Mouse (Mus musculus): ENCODE data around the gene Krr1.
A peak's percentile ranks its signal among the peaks of the same experiment; 100 is the strongest.

Krr1 gene

DNA sequence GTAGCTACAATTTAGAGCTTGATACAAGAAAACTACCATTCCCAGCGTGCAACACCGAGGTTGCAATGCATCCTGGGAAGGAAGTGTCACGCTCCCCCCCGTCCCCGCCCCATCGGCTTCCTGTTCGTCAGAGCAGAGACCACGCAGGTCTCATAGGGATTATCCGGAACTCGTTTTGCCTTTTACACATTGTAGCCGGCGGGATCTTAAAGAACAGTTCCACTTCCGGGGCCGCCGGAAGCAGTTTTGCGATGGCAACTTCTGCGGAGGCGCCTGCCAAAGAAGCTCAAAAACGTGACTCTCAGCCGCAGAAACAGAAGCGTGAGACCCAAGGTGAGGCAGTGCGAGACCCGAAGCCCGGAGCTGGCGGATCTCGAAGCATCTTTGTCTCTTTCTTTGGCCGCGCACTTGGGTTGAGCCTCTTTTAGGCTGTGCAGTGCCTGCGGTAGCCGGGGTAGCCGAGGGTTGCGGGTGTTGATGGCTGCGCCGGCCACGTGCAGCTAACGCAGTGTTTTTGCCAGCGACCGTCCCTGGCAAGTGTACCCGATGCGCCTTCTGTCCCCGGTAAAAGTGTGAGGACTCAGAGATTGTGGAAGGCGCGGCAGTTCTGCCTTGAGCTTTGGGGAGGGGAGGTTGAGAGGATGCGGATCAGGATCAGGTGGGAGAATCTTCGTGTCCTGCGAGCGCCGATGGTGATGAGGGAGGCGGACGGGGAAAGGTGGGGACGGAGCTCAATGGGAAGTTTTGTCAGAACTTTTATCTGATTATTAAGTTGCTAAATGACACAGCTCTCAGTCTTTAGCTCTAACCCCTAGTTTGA, at the start of gene Krr1:
Gene Krr1 (plus strand): TSS at position 123 of the 820 bp plus-strand sequence.
- peak; percentile 91 to 93 for DNase-seq

DNA sequence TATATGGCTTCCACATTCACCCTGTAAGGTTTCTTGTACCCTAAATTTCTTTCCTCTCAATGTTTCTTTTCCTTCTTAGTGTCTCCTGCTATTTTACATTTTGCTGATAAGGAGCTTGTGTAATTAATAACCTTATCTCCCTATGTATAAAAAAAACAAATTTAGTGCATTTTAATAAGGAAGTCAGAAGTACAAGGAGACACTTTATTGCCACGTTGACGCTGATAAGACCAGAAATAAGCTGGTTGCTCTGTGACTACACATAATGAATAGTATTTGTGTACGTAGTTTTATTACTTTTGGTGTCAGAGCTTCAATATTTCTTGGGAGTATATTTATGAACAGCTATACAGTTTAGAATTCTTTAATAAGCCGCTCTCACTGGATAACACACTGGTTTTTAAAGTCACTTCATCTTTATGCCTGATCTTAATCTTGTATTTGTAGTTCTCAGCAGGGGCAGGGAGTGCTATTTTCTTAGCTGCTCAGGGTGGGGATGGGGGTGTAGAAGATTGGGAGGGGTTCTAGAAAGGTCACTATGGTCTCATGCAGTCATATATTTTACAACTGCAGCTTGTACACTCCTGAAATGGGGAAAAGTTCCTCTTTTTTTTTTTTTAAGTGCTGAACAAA, 48.8 kb upstream of the Krr1 start:
- no peak for DNase-seq

DNA sequence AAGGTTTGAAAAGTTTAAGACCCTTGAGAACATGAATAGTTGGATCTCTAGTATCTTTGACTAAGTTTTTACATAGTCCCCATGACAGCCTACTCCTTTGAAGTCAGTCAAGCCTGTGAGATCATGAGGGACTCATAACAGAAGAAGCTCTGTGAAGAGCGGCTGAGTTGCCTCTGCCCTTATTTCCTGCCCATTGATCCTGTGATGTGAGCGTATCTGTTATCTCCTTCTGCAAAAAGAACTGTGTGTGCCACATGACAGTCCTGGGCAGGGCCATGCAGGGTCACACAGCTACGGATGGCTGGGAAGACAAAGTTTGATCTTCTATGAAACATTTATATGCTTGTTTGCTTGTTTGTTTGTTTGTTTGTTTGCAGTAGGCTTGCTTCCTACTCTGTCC, 48.3 kb upstream of the Krr1 start:
- DNase-seq: no peak

DNA sequence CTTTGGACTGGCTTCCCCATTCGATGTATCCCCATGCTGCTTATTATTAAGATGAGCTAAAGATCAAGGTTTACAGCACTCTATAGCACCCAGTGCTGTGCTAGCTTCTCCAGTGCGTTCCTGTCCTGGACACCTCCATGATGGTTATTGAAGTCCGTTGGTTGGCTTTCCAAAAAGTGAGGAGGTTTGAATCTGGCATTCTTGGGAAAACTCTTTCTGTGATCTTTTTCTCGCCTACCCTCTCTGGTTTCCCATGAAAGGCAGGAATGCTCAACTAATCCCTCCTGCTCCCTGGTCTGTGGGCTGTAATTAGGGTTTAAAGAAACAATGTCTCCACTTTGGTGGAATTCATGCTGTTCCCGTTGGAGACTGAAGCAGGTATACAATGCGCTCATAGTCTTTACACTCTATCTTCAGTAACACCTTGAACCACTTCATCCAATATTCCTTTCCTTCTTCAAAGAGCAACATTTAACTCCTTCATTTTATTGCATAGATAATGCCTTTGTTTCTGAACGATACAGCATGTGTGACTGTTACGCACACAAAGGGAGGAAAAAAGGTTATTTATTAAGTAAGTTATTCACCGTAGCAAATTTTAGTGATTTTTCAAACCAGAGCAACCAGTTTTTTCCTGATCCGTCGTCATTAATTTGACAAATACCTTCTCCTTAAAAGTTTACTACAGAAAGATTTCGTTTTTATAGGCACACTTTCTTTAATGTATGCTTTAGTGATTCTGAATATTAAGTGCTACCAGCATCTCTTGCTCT, 47.6 kb upstream of the Krr1 start:
- no peak for DNase-seq

DNA sequence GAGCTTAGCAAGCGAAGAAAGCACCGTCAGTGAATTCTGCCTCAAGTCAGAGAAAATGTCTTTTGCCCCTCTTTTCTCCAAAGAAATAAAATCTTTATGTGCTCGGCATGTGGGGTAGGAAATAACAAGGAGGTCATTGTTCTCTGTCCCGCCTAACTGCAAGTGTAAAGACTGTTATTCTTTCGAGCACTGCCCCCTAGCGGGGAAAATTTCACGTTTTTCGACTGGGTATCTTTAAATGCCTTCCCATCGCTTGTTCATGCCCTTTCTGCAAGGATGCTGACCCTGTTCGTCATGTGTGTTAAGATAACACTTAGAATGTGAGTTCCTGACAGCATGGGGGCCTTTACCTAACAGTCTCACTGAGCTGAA, 47.0 kb upstream of the Krr1 start:
- peak; percentile 70 to 92 for DNase-seq

DNA sequence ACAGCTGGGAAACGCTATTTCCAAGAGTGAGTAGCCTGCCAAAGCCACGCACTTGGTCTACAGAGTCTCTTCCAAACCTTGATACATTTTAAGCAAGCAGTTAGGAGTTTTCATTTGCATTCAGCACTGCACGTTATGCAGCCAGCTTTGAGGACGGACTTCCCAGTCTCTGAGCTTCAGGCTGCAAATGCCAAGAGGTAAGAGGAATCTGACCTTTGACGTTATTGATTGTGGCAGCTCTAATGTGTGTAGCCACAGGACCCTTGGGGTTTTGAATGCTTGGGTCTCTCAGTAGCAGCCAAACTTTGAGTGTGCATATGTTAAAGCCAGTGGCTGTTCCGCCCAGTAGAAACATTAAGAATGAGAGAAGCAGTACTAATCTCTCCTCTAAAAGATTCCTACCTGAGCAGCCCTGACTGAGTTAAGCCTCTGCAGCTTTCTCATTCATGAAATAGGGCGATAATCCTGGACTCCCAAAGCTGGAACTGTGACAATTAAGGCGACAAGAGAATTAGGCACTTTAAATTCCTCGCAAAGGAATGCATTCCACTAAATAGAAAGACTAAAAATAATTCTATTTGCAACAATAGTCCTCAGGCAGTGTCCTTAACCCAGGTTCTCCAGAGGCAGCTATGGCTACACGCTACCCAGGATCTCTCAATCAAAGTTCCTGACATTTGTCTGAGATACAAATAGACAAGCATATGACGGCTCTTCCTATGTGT, 39.7 kb upstream of the Krr1 start:
- DNase-seq: no peak

DNA sequence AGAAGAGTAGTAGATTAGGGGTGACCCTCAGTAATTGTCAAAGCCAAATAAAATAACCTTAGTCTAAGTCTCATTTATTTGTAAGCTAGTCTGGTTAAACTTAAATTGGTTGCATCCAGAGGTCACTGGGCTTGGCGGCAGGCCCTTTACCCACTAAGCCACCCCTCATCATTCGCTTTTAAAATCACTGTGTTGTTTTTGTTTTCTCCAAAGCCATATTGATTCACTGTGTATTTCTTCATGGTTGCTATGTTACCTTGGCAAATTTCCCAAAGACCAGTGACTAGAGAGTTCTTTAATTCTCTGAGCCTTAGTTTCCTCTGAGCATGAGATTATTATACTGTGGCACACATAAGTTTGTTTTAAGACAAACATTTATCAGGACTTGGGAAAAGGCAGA, 37.3 kb upstream of the Krr1 start:
- peak in 1 of 2 experiments; percentile 56 for DNase-seq

DNA sequence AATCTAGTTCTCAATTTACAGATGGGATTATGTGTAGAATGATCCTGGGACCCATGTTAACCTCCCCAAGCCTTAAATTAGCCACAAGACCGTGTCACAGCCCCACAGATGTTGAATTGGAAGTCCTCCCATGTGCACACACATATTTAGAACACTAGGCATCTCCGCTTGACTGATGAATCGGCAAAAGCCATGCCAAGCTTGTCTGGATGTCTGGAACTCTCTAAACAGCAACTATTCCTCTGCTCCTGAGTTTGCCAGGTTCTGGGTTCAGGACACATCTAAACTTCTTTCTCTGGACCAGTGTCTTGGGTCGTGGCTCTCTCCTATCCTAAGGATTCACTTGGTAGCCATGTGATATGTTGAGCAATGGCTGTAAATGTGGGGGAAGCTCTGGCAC, 36.4 kb upstream of the Krr1 start:
- no peak for DNase-seq

DNA sequence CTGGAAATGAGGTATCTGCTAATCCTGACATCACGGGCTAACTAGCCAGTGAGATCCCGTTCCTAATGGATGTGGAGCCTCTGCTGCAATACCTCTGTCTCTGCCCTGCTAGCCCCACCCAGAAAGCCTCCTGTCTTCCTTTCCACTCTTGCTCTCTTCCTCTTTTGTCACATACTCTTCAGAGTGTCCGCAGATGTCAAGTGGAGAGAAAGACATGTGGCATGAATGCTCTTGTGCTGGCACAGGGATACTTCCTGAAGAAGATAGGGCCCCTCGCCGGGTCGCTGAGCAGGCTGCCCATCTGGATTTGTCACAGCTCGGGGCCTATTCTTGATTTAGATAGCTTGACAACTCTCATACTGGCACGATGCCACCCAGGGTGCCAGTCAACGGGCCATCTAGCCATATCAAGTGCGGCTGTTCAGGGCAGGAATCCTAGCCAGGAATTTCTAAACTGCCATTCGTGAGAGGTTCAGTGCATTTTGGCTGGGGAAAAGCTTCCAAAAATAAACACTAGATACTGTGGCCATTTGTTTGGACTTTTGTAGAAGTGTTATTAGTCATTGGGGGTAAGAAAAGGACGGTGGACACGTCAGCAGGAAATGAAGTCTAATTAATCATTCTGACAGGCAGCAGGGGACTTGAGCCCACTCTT, 35.8 kb upstream of the Krr1 start:
- DNase-seq: peak; percentile 30 to 44

DNA sequence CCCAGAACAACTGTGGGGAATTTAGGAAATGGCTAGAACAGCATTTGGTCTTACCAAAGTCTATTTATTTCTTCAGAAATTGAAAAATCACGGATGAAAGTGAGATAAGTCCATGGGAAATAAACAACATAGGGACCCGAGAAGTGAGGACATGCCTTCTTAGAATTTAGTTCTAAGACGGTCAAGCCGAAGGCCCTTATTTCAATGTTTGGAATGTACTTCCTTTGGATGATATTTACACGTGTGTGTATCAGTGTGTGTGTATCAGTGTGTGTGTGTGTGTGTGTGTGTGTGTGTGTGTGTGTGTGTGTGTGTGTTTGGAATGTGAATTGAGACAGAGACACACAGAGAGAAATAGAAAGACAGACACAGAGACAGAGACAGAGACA, 35.3 kb upstream of the Krr1 start:
- no peak for DNase-seq

DNA sequence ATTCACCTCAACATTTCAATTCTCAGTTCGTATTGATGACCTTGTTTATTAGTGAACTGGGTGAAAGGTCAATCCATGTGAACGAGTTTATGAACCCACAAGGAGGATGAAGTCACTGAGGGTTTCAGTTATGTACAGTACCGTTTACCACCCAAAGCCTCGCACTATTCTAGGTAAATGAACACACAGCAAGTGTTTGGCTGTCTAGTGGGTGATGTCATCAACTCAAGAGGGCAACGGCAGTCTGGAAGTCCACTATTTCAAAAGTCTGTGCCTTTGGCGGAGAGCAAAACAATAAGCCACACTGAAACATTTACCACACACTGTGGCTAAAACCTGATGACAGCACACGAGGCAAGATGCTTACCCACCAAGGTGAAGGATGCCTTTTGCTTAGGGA, 29.4 kb upstream of the Krr1 start:
- no peak for DNase-seq

DNA sequence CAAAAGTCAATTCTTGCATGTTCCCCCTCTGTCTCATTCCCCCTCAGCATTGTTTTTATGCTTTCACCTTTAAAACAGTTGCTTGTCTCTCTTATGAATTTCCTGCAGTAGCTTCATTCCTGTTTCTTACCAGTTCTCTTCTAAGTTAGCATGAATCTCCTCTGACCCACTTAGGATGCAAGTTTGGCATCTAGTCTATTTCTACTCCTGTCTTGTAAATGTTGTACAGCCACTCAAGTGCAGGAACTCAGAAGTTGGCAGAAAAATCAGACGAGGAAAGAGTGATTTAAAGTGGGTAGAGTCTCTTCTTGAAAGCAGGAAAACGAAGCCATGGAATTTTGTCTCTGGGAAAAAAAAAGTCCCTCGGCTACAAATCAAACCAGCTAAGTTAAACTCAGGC, 26.9 kb upstream of the Krr1 start:
- DNase-seq: no peak

DNA sequence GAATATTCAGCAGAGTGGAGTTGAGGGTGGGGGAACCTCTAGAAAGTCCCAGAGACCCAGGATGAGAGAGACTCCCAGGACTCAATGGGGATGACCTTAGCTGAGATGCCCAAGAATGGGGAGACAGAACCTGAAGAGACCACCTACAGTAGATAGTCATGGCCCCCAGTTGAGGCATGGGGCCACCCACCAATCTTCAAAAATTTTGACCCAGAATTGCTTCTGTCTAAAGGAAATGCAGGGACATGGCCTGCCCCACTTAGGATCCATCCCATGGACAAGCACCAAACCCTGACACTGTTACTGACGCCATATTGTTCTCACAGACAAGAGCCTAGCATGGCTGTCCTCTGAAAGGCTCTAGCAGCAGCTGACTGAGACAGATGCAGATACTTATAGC, 24.4 kb upstream of the Krr1 start:
- DNase-seq: no peak

DNA sequence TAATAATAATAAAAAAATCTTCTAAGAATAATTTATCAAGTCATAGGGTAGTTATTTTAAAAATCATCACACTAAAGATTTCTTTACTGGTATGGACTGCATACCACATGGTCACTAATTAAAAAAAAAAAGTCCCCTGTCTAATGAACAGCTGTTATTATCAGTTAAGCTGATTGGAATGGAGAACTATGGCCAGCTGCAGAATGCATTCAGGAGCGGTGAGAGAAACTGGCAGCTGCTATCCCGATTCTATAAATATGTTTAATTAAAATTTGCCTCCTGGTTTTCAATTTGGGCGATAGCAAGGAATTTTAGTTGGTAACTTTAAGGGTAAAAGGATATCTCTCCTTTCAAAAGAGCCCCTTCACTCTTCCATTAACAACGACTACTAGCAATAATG, 23.5 kb upstream of the Krr1 start:
- no peak for DNase-seq

DNA sequence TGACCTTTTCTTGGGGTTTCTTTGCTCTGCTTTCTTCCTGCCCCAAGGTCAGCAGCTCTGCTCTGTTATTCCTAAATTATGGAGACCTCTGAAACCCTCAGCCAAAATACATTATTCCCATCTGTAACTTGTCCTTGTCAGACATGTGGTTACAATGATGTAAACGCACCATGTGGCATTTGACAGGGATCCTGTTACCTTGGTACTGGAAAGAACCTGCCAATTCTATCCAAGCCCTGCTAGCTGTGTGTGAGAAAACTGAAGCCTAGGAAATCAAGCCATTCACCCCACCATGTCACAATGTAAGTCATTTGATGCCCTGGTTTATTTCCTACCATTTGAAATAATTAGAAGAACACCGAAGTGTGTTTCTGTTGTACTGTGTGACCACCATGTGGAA, 16.6 kb upstream of the Krr1 start:
- DNase-seq: no peak

DNA sequence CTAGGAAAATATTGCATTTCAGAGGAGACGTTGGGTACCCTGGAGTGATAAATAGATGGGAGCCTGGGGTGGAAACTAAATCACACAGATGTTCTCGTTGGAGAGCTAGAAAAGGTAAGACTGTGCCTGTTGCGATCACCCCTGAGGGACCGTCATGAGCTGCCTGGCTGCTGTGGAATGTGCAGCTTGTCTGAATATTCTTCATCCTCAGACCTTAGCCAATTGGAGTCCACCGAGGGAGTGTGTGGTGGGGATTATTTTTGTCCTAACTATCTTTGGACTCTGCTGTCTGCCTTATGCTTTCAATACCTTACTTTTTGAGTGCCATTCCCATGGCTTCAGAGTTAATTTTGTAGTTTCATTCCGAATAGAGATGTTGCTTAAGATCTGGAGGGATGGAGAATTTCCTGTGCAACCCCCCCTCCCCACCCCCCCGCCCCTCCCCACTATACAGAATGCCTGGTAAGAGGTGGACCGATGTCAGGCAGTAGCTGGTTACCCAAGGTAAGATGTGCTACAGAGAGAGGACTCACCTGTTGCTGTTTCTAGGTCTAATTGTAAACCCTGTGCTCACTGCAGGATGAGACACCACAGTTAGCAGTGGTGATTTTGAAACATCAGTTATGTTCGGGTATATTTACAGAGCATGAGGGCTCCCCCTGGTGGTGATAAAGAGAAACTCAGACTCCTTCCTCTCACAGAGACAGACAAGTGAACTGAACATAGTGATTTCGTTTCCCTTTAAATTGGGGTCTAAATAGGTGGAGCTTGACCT, 15.0 kb upstream of the Krr1 start:
- DNase-seq: peak; percentile 45 to 67

DNA sequence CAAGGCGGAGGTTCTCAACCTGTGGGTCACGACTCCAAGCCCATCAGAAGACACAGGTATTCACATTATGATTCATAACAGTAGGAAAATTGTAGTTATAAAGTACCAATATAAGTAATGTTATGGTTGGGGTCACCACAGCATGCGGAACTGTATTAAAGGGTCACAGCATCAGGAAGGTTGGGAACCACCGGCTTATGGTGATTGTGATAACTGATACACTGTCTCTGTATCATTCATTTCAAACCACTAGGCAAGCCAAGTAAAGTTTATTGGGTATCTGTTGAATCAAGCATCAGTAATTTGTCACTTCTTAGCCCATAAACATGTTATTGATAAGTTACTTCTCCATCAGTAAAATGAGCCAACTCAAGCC, 14.4 kb upstream of the Krr1 start:
- DNase-seq: no peak

DNA sequence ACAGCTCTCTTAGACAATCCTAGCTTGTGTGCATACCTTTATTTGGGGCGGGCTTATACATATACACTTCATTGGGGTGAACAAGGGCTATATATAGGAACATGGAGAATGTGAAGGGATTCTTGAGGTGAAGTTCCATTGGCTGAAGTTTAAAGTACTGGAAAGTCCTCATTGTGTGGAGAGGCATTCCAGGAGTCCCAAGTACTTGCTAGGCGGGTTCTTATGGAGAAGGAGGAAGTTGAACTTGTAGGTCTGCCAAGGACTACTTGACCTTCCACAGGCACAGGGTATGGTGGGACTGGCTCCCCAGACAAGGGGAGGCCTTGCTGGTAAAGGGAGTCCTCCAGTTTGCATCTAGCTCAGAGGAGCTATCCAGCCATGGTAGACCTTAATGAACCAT, 13.1 kb upstream of the Krr1 start:
- no peak for DNase-seq

DNA sequence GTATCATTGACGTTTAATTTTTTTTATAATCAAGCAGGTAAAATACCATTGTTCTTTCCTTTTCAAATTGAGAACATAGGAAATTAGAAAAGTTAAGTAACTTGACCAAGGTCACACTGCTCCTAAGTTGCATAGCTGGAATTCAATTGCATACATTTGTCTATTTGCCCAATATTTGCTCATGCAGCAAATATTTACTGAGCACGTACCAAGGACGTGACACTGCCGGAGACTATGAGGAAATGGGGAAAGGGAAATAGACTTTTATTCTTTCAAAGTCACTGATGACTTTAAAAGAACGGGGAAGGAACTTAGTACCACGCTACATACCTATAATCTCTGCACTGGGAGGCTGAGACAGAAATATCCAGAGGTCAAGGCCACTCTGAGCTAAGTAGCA, 12.0 kb upstream of the Krr1 start:
- DNase-seq: no peak

DNA sequence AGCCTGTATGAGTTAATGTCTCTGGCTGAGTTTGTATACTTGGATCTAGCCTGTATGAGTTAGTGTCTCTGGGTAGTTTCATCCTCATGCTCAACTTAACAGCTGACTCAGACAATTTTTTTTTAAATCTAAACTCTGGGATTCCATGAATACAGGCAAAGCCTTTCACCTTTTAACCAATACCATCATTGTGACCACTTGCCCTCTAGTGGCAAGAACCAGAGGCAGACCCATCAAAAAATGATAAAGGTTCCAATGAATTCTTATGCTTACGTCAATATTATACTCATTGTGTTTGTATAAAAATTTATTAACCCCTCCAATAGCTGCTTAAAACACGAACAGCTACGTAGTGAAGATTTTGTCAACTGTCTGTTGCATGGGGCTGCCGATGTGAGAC, 6.1 kb upstream of the Krr1 start:
- no peak for DNase-seq

DNA sequence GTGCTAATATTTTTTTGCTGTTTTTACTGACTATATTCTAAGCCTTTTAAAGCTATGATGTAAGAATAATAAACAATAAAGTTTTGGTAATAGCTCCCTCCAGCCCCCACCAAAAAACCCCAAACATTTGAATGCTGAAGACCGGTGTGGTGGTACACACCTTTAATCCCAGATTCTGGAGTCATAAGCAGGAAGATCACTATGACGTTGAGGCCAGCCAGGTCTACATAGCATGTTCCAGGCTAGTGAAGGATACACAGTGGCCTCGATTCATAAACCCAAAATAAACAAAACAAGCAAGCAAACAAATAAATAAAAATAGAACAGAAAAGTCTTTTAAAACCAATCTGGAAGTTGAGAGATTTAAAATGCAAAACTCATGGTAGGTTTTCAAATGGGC, 535 bp upstream of the Krr1 start:
- no peak for DNase-seq

DNA sequence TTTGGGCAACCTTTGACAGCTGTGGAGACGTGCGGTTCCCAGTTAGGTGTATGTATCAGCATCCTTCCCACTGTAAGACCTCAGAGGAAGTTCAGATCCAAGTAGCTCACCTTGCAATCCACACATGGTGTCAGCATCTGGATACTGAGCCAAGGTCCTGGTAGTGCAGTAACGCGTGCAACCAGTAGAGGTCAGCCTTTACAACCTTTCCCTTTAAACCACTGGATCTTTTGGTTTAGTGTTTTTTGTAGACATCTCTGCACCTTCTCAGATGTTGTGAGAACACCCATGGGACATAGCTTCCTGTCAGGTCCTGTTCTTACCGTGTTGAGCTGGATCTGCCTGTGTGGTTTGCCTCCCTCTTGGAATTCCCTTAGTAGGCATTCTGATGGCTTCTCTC, 5.1 kb downstream of the Krr1 start:
- peak; percentile 31 to 79 for DNase-seq
